Mouse (Mus musculus): ENCODE data around the gene Cd200r1.

GRCm38 (mm10) chr16:44727525-44727924, 38.0 kb upstream of the Cd200r1 start:
- TF ChIP-seq CTCF (IDR thresholded peaks at IDR 0.05; ENCODE audit: insufficient read depth, low read length) (no peak), POLR2A (IDR thresholded peaks at IDR 0.05; ENCODE audit: borderline replicate concordance, extremely low read depth, low read depth, low read length) (no peak)

Measured in lung, adult 2 months (tissue).